Mouse (Mus musculus): ENCODE measurements around the gene Pakap. TPM values are rescaled to one million over a fixed set of nuclear protein-coding genes. Genes with fewer than 3 reads are reported as not detected.

Pakap gene
- polyA plus RNA-seq, 1 experiment from 2014 or later = 34.5 TPM

- Histone ChIP-seq H3K27ac (no peak overlapping the region), H3K36me3 (no peaks in the 10 kb centered on the region), H3K4me2 (replicated peaks) (no peak overlapping the region), H3K9ac (no peak overlapping the region), H3K27me3 (no peaks in the 10 kb centered on the region), H3K9me3 (no peaks in the 10 kb centered on the region), H3K4me1 (peaks cover 9% of the 10 kb centered on the region), H3K4me3 (no peak overlapping the region)
- 30% methylated on average over 9 of the region's 9 CpGs for WGBS
- 0 out of 2 replicates have a peak, but pooled peaks have one; percentile 33 for ATAC-seq (ENCODE audit: low FRiP score, low read depth)
Observed at GRCm38 (mm10) chr4:57904638-57905037, 336.7 kb downstream of the Pakap start.

- 20% methylated on average over 2 of the region's 2 CpGs for WGBS
- no peak overlapping the region for H3K27ac ChIP-seq
- no peaks in the 10 kb centered on the region for H3K27me3 ChIP-seq
- H3K36me3 ChIP-seq = no peaks in the 10 kb centered on the region
- H3K9me3 ChIP-seq = no peaks in the 10 kb centered on the region
- ATAC-seq (ENCODE audit: low FRiP score, low read depth) = no peak
- no peak overlapping the region for H3K9ac ChIP-seq
- H3K4me2 ChIP-seq (replicated peaks) = no peak overlapping the region
- H3K4me1 ChIP-seq = peaks cover 9% of the 10 kb centered on the region
- no peak overlapping the region for H3K4me3 ChIP-seq
Observed at GRCm38 (mm10) chr4:57906708-57907107, 338.7 kb downstream of the Pakap start.

GRCm38 (mm10) chr4:57908860-57909259, 340.9 kb downstream of the Pakap start:
- 64% methylated on average over 6 of the region's 6 CpGs for WGBS
- no peaks in the 10 kb centered on the region for H3K36me3 ChIP-seq
- H3K9ac ChIP-seq = no peak overlapping the region
- H3K4me3 ChIP-seq = no peak overlapping the region
- H3K4me2 ChIP-seq (replicated peaks) = no peak overlapping the region
- H3K27ac ChIP-seq = no peak overlapping the region
- no peak for ATAC-seq (ENCODE audit: low FRiP score, low read depth)
- no peaks in the 10 kb centered on the region for H3K27me3 ChIP-seq
- peaks cover 7% of the 10 kb centered on the region for H3K4me1 ChIP-seq
- peaks cover 4% of the 10 kb centered on the region; the same call in 1 of the 2 replicates for H3K9me3 ChIP-seq

GRCm38 (mm10) chr4:57913021-57913420, 345.0 kb downstream of the Pakap start:
- Histone ChIP-seq H3K9me3 (peaks cover 4% of the 10 kb centered on the region; the same call in 1 of the 2 replicates), H3K4me3 (no peak overlapping the region), H3K4me1 (peaks cover 33% of the 10 kb centered on the region), H3K9ac (no peak overlapping the region), H3K4me2 (replicated peaks) (no peak overlapping the region), H3K36me3 (no peaks in the 10 kb centered on the region), H3K27me3 (peaks cover 6% of the 10 kb centered on the region; the same call in 1 of the 2 replicates), H3K27ac (no peak overlapping the region)
- ATAC-seq (ENCODE audit: low FRiP score, low read depth) = no peak

GRCm38 (mm10) chr4:57914193-57915190, 346.5 kb downstream of the Pakap start:
- no peak overlapping the region for H3K4me3 ChIP-seq
- no peak overlapping the region for H3K9ac ChIP-seq
- 56% methylated on average over 10 of the region's 10 CpGs for WGBS
- peaks cover 4% of the 10 kb centered on the region; the same call in 1 of the 2 replicates for H3K9me3 ChIP-seq
- 0 out of 2 replicates have a peak, but pooled peaks have one; percentile 28 for ATAC-seq (ENCODE audit: low FRiP score, low read depth)
- H3K27me3 ChIP-seq = peaks cover 6% of the 10 kb centered on the region; the same call in 1 of the 2 replicates
- H3K4me1 ChIP-seq = peaks cover 36% of the 10 kb centered on the region
- H3K36me3 ChIP-seq = no peaks in the 10 kb centered on the region
- no peak overlapping the region for H3K27ac ChIP-seq
- no peak overlapping the region for H3K4me2 ChIP-seq (replicated peaks)

- H3K4me2 ChIP-seq (replicated peaks) = peak overlapping the region; percentile 49
- WGBS = 38% methylated on average over 17 of the region's 17 CpGs
- H3K9me3 ChIP-seq = peaks cover 4% of the 10 kb centered on the region; the same call in 1 of the 2 replicates
- no peak for ATAC-seq (ENCODE audit: low FRiP score, low read depth)
- no peak overlapping the region for H3K9ac ChIP-seq
- H3K27ac ChIP-seq = no peak overlapping the region
- H3K4me3 ChIP-seq = peak overlapping the region; percentile 5; the same call in 1 of the 2 replicates
- peaks cover 45% of the 10 kb centered on the region for H3K4me1 ChIP-seq
- H3K27me3 ChIP-seq = peaks cover 6% of the 10 kb centered on the region; the same call in 1 of the 2 replicates
- no peaks in the 10 kb centered on the region for H3K36me3 ChIP-seq
Observed at GRCm38 (mm10) chr4:57915216-57915965, 347.4 kb downstream of the Pakap start.

GRCm38 (mm10) chr4:57916201-57916661, 348.3 kb downstream of the Pakap start, which contains the start of gene D630039A03Rik:
Gene D630039A03Rik (minus strand): TSS chr4:57916297.
- Histone ChIP-seq H3K36me3 (no peaks in the 10 kb centered on the region), H3K4me2 (replicated peaks) (peak within 1 kb of the TSS; percentile 49), H3K4me3 (peak within 1 kb of the TSS; percentile 5; the same call in 1 of the 2 replicates), H3K9ac (no peak within 1 kb of the TSS; the same call in 1 of the 2 replicates), H3K27me3 (peaks cover 6% of the 10 kb centered on the region; the same call in 1 of the 2 replicates), H3K4me1 (peaks cover 47% of the 10 kb centered on the region), H3K9me3 (peaks cover 4% of the 10 kb centered on the region; the same call in 1 of the 2 replicates), H3K27ac (no peak within 1 kb of the TSS)
- ATAC-seq (ENCODE audit: low FRiP score, low read depth) = no peak
- WGBS = 8% methylated on average over 9 of the region's 9 CpGs

- Histone ChIP-seq H3K4me2 (replicated peaks) (peak overlapping the region; percentile 49), H3K9ac (no peak overlapping the region; the same call in 1 of the 2 replicates), H3K27ac (no peak overlapping the region), H3K9me3 (peaks cover 4% of the 10 kb centered on the region; the same call in 1 of the 2 replicates), H3K4me3 (no peak overlapping the region), H3K4me1 (peaks cover 47% of the 10 kb centered on the region), H3K27me3 (peaks cover 6% of the 10 kb centered on the region; the same call in 1 of the 2 replicates), H3K36me3 (no peaks in the 10 kb centered on the region)
- WGBS = 42% methylated on average over 4 of the region's 4 CpGs
- ATAC-seq (ENCODE audit: low FRiP score, low read depth) = no peak
Observed at GRCm38 (mm10) chr4:57916711-57917110, 348.7 kb downstream of the Pakap start.

- Histone ChIP-seq H3K27me3 (peaks cover 6% of the 10 kb centered on the region; the same call in 1 of the 2 replicates), H3K4me1 (peaks cover 50% of the 10 kb centered on the region), H3K4me3 (no peak overlapping the region), H3K4me2 (replicated peaks) (0 out of 2 replicates have a peak overlapping the region, but pooled peaks have one; percentile 14), H3K9ac (no peak overlapping the region), H3K9me3 (no peaks in the 10 kb centered on the region), H3K27ac (no peak overlapping the region), H3K36me3 (no peaks in the 10 kb centered on the region)
- no peak for ATAC-seq (ENCODE audit: low FRiP score, low read depth)
- WGBS = 10% methylated on average over 8 of the region's 8 CpGs
Observed at GRCm38 (mm10) chr4:57919494-57920423, 351.8 kb downstream of the Pakap start.

- Histone ChIP-seq H3K36me3 (no peaks in the 10 kb centered on the region), H3K27me3 (peaks cover 2% of the 10 kb centered on the region; the same call in 1 of the 2 replicates), H3K9ac (no peak overlapping the region), H3K27ac (no peak overlapping the region), H3K9me3 (no peaks in the 10 kb centered on the region), H3K4me1 (peaks cover 44% of the 10 kb centered on the region), H3K4me2 (replicated peaks) (no peak overlapping the region), H3K4me3 (no peak overlapping the region)
- no peak for ATAC-seq (ENCODE audit: low FRiP score, low read depth)
- 91% methylated on average over 1 of the region's 1 CpGs for WGBS
Observed at GRCm38 (mm10) chr4:57920522-57920921, 352.5 kb downstream of the Pakap start.

- no peak overlapping the region for H3K4me3 ChIP-seq
- ATAC-seq (ENCODE audit: low FRiP score, low read depth) = no peak
- H3K4me1 ChIP-seq = peaks cover 28% of the 10 kb centered on the region
- no peaks in the 10 kb centered on the region for H3K36me3 ChIP-seq
- WGBS = 57% methylated on average over 5 of the region's 5 CpGs
- no peak overlapping the region for H3K9ac ChIP-seq
- H3K27ac ChIP-seq = no peak overlapping the region
- no peaks in the 10 kb centered on the region for H3K9me3 ChIP-seq
- H3K4me2 ChIP-seq (replicated peaks) = no peak overlapping the region
- no peaks in the 10 kb centered on the region for H3K27me3 ChIP-seq
Observed at GRCm38 (mm10) chr4:57922171-57922570, 354.2 kb downstream of the Pakap start.
